Mouse (Mus musculus): ENCODE results near the gene Mfn2. TPM values are rescaled to one million over a fixed set of nuclear protein-coding genes. Genes with fewer than 3 reads are reported as not detected.

Mfn2 gene
- total RNA-seq, 2 experiments from 2014 or later, result 12.5 to 17.4 TPM

DNA sequence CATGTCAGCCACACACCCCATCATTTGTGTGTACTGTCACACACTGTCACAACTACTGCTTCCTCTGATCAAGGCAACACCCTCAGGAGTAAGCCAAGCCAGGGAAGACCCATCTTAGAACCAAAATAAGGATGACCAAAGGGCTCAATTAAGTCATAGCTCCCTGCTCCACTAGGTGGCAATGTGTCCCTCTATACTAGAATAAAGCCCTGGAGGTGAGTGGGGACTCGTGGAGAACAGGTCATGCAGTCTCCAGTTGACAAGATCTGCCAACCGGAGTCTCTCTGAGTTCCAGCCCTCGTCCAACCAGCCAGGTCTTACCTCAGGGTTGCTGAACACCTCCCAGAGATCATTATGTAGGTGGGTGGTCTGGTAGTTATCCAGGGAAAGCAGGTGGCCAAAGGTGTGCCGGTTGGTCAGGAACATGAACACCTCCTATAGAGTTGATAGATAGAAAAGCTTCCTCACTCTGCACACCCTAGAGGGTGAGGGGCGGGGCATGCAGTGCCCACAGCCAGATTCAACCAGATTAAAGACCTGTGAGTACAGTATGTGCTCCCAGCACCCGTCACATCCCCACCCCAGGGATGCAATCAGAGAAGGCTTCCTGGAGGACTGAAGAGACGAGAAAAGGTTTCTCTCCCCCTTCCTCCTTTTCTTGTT lies 14.1 kb upstream of the Mfn2 start:
- peak; percentile 85 for ATAC-seq (ENCODE audit: poor library complexity, severe bottlenecking)

DNA sequence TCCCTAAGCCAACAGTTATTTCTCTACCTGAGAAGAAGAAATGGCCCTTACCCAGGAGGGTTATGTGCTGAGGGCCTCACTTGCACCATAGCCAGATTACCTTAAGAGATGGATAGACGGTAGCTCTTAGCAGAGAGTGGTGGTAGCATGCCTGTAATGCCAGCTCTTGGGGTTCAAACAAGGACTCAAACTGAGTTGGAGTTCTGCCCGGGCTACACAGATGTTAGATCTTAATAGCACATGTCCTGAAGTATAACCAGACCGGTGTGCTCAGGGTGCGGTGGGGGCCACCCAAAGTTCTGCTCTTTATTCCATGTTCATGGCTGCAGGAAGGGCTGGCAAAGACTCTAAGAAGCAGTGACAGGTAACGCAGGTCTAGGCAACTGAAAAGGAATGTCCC lies 5.0 kb upstream of the Mfn2 start:
- ATAC-seq (ENCODE audit: poor library complexity, severe bottlenecking), result no peak

DNA sequence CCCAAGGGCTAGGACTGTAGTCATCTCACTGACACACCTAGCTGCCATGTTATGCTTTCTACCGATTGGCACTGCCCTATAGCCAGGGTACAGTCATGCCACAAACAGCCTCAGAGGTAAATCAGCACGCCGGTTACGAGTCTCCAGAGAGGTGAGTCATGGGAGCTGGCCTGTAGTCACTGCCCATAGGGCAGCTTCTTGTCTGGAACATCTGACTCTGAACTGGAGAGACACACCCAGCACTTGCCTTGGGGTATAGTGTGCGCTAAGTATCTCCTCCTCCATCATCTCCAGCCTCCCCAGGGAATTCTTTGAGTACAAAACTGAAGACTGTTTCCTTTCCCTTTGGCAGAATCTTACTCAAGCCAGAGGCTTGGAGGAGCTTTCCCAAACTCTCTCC lies 1.7 kb upstream of the Mfn2 start:
- no peak for ATAC-seq (ENCODE audit: poor library complexity, severe bottlenecking)

DNA sequence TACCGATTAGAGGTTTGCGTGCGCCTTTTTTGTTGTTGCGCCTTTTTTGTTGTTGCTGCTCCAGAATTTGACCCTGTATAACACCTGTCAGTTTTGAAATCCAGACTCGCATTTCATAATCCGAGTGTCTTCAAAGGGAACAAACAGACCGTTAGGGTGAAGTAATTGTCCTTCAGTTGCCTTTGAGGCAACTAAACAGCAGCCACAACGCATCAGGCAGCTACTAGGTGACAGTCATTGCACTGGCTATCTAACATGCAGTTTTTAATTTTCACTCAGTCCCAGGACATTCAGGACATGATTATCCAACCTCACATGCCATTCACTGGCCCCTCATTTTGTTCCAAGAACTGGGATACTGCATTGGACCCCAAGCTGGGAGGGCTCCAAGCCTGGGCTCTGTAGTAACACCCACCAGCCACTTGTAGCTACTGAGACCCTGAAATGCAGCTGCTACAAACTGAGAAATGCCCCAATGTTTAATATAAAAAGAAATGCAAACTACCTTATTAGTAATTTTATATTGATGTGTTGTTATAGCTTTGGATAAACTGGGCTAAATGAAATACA lies 671 bp upstream of the Mfn2 start:
- peak; percentile 37 for ATAC-seq (ENCODE audit: poor library complexity, severe bottlenecking)

DNA sequence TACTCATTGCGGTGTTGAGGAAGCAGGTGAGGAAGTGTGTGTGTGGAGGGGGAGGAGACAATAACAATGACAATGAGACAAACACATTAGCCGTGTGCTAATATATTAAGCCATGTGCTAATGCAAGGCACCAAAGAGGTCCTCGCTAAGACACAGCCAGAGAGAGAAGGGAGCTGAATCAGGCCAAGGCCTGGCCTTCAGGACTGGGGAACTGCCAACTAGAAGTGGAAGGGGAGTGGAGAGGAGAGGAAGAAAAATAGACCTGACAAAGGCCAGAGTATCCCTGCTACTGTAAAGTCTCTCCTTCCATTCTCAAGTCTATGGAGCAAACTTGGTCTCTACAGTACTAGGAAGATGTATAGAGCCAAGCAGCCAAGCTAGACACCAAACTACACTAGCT lies 903 bp downstream of the Mfn2 start:
- peak; percentile 16 for ATAC-seq (ENCODE audit: poor library complexity, severe bottlenecking)

DNA sequence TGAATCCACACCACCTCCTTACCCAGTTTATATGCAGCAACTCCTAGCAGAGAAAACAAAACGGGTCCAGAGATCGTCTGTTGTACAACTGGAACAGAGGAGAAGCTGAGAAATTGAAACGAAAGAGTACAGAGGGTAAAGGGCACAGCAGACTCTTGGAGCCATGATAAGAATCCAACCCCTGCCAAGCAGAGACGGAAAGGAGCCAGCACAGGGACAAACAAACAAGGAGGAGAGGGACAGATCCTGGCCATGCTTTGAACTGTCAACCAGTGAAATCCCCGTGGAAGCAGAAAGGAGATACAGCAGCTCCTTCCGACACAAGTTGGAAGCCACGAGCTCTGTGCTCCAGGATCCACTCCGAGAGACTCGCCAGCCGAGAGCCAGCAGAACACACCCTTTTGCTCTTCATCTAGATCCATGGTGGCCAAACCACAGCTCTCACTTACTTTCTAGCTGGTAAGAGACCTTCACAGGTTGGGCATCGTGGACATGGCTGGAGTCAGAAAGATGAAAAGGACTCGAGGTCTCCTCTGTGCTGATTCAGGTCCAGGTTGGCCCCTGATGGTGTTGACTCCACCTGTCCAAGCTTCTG lies 1.5 kb downstream of the Mfn2 start:
- ATAC-seq (ENCODE audit: poor library complexity, severe bottlenecking), result no peak

DNA sequence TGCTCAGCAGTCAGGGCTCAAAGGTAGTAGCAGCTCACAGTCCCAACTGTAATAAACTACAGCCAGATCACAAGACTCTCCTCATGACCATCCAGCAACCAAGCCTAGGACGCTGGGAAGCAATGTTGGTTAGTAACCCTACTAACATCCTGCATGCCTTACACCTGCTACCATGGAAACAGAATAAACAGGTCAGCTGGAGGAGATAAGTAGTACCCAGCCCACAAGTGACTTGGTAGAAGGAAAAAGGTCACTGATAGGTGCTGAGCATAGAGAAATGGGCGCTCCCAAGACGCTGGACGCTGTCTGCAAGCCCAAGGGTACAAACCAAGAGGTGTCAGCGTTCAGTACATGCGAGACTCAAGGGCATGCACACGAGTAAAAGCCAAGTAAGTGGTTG lies 4.1 kb downstream of the Mfn2 start:
- no peak for ATAC-seq (ENCODE audit: poor library complexity, severe bottlenecking)

DNA sequence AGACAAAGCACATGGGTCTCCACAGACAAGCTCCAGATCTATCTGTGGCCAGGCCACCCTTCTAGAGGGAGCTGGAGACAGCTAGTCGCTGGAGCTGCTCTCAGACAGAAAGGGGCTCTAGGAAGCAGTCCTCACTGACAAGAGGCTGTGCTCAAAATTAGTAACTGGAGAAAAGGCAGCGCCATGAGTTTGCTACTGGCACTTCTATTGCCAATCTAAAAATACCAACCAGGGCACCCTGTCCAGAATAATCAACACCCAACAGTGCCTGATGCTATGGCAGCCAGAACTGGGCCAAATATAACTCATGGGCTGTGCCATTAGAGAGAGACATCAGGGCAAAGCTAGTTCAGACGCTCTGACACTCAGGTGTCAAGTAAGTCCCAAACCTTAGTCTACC lies 7.2 kb downstream of the Mfn2 start:
- ATAC-seq (ENCODE audit: poor library complexity, severe bottlenecking), result no peak

DNA sequence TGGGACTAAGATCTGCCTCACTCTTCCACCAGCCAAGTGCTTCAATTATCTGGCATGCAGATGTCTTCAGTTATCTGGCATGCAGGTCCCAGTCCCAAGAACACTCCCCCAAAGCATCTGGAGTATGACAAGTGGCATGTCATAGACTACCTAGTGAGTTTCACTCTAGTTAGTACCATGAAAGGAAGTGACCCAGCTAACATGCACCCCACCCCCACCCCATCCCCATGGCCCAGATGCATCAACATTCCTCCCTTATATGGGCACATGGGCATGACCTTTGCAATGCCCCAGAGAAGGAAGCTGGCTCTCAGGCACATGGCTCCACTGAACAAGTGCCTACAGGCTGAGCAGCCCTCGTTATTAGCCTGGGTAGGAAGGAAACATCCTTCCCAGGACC lies 8.1 kb downstream of the Mfn2 start:
- no peak for ATAC-seq (ENCODE audit: poor library complexity, severe bottlenecking)

DNA sequence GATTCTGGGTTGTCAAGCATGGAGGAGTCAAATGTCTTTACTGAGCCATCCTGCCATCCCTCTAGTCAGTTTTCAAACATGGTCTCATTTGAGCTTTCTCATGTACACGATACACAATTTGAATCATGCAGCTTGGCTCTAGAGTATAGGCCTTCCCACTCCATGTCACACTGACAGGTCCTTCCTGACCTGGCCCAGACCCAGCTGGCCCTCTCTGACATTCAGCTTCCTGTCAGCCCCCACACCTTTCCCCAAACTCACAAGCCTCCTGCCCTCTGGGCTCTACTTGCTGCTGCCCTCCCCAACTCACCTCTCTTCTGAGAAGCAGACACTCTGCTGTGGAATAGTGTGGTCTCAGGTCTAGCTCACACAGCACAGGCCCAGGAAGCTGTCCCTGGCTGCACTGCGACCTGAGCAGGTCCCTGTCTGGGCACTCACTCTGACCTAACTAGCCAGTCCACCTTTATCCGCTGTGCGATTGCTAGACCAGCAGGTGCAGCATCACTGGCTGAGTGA lies 8.6 kb downstream of the Mfn2 start:
- no peak for ATAC-seq (ENCODE audit: poor library complexity, severe bottlenecking)

DNA sequence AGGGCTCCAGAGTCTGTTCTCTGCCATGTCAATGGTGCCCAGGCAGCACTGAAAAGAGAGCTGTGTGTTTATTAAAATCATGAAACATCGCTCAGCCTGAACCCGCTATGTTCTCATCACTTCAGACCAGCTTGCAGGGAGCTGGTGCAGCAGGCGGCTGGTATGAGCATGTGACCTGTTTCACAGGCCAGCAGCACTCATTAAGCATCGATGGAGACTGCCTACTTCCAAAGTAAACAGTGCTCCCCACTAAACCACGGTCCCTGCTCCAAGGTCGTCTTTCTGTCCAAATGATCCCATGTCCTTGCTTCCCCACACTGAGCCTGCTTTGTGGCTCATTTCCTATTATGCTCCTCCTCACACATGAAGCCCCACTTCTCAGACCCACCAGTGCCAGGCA lies 14.2 kb downstream of the Mfn2 start:
- no peak for ATAC-seq (ENCODE audit: poor library complexity, severe bottlenecking)

DNA sequence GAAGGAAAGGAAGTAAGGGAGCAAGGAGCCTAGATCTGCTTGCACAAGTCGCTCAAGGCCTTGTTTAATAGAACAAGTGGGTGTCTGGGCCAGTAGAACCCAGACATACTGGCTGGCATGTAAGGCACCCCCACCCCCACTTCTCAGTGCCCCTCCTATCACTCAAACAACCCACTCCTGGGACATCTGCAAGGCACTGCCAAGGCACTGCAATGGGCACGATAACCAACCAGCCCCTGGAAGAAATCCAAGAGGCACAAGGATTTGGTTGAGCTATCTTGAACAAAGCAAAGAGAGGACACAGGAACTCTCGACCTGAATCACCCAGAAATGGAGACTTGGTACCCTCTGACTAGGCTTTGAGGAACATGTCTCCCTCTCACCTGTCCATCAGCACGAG lies 16.3 kb downstream of the Mfn2 start:
- ATAC-seq (ENCODE audit: poor library complexity, severe bottlenecking), result no peak

DNA sequence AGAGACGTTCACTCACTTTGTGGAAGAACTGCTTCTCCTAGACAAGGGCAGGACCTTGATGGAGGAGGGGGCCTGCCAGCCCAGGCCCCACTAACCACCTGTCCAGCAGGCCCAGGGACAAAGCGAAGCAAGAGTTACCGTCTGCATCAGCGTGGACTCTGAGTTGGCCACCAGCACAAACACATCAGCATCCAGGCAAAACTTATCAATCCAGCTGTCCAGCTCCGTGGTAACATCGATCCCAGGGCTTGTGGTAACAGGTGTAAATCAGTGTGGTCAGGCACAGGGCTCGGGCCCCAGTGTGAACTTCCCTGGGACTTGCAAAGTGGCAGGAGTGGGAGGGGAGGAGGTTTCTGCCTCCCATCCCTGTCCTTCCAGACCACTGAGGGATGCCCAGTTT lies 17.2 kb downstream of the Mfn2 start:
- ATAC-seq (ENCODE audit: poor library complexity, severe bottlenecking), result no peak

DNA sequence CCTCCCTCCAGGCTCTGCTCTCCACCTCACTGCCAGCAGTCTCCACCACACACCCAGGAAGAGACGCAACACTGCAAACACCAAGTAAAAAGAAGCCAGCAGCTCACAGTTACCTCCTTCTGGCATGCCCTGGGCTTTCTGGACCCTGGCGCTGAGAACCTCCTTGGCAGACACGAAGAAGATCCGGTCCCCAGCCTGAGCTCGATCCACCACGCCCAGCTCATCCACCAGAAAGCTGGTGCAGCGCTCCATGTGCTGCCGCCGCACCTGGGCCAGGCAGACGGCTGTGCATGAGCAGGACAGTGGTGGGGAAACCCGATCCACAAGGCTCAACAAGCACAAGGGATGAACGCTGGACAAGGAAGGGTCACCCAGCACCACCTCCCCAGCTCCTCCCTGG lies 18.3 kb downstream of the Mfn2 start:
- ATAC-seq (ENCODE audit: poor library complexity, severe bottlenecking), result no peak

DNA sequence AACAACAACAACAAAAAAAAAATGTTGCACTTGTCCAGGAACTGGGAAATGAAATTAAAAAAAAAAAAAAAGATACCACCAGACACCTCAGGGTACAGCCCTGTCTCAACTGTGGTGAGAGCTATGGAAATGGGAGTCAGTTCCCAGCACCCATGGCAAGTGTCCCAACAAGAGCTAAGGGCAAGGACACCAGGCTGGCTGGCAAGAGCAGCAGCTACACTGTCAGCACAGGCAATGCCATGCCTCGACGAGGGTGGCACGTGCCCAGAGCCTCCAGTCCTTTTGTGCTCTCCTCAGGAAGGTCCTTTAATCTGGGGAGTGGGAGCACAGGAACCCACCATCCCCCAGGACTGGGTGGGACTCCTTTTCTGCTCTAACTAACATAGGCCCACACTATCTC lies 20.4 kb downstream of the Mfn2 start:
- no peak for ATAC-seq (ENCODE audit: poor library complexity, severe bottlenecking)

DNA sequence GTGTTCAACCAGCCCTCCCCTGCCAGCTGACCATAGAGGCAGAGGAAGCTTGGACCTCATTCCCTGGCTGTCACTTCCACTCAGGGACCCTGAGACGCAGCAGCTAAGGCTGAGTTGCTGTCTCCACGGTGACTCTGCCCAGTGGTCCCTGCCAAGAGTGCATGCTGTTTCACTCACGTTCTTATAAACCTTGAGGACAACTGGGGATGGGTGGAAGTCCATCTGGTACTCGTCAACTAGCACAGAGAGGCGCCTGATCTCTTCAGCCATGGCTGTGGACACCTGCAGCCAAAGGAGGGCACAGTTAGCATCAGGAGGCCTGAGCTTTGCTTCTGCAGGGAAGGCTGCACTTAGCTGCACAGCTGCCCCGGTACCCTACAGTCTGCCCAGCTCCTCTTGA lies 21.5 kb downstream of the Mfn2 start:
- no peak for ATAC-seq (ENCODE audit: poor library complexity, severe bottlenecking)

DNA sequence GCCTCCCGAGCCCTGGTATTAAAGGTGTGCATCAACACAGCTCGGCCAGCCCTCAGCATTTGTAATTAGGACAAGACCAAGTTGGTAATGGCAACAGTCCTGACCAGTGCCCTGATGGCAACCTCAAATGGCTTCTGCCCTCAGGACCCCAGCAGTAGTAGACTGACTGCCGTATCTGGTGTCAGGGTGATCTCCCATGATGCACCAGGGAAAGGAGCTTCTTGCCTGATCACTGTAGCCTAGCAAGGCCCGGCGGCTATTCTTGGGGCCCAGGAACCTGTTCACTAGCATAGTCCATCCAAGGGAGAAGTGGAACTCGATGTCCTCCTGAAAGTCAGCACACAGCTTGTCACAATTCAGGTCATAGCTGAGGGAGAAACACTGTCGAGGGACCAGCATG lies 22.7 kb downstream of the Mfn2 start:
- ATAC-seq (ENCODE audit: poor library complexity, severe bottlenecking), result no peak

DNA sequence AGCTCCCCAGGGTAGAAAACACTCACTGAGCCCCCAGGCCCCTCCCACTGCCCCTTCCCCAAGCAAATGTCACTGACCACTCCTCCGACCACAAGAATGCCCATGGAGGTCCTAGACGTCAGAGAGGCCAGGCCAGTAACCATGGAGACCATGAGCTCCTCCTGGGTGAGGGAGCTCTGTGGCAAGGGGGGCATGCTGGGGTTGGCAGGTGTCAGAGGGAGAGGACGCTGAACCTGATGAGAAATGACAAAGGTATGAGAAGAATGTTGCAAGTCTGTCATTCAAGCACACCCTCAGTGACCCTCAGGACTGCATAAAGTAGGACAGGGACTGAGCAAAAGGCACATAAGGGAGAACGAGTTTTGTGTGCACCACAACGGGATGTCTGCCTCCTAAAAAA lies 24.6 kb downstream of the Mfn2 start:
- ATAC-seq (ENCODE audit: poor library complexity, severe bottlenecking), result no peak

DNA sequence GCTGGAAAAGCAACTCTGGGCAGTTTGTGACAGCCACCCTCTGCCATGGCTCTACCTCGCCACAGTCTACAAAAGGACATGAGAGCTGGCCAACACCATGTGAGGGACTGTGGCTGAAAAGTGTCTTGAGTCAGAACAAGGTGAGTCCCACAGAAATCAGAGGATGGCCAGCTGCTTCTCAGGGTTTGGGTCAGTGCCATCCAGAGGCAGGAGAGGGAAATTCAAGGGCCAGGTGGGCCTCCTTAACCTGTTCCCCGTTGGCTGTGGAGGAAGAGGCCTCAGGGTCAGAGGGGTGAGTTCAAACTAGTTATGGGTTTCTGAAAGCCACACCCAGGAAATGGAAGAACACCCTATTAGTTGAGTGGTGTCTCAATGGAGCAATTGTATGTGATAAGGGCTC lies 25.0 kb downstream of the Mfn2 start:
- ATAC-seq (ENCODE audit: poor library complexity, severe bottlenecking), result no peak; the same call in 1 of the 2 replicates

DNA sequence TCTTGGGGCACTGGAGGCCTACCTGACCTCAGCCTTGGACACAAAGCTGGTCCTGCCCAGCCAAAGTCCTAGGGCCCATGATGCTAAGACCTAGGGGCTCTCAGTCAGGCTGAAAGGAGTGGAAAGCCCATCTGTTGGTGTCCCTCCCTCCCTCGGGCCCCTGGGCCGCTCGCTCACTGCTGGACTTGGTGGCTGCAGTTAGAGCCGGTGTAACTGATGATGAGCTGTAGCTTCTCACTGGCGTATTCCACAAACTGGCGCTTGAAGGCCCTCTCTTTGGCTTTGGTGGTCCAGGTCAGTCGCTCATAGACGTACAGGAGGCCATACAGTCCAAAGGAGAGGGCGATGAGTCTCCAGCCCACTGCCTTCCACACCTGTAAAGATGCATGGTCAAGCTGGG lies 26.0 kb downstream of the Mfn2 start:
- ATAC-seq (ENCODE audit: poor library complexity, severe bottlenecking), result no peak

DNA sequence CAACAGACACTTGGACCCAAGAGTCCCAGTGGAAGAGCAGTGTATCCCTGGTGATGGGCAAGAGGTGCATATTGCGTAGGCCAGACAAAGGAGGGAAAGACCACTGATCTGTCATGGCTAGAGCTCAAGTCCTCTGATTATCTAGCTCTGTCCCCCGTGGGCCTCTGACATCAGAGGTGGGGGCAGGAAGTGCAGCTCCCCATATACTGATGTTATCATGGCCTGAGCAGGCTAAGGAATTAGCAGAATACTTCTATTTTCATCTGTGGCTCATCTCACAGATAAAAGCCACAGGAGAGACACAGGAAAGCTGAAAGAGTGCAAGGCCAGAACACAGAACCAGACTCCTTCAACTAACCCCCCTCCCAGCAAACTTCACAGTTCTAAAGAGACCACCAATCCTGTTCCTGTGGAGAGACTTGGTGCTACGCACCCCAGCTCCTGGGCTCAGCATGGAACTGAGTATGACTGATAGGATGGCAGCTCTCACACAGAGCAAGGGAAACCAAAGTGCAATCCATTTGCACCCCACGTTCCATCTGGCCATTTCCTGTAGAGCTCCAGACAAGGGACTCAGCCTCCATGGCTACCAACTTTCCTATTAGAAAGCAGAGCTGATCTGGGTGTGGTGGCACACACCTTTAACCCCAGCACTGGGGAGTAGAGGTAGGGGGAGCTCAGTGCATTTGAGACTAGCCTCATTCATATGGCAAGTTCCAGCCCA lies 28.5 kb downstream of the Mfn2 start:
- peak; percentile 53 for ATAC-seq (ENCODE audit: poor library complexity, severe bottlenecking)

DNA sequence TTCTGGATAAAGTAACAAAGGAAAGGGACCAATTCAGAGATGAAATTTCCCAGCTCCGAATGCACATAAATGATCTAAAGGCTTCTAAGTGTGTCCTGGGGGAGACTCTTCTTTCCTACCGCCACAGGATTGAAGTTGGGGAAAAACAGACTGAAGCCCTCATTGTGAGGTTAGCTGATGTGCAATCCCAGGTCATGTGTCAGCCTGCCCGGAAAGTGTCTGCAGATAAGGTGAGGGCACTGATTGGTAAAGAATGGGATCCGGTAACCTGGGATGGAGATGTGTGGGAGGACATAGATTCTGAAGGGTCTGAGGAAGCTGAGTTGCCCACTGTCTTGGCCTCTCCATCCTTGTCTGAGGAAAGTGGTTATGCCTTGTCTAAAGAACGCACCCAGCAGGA lies 35.3 kb downstream of the Mfn2 start:
- ATAC-seq (ENCODE audit: poor library complexity, severe bottlenecking), result no peak

Data from megakaryocyte, adult 5-6 weeks (primary cell).